Mouse (Mus musculus): Measurements from ENCODE around the gene Zfp61. TPM values are rescaled to one million over a fixed set of nuclear protein-coding genes. Genes with fewer than 3 reads are reported as not detected.
"Not testable (repeated sequence)": the region's sequence is repeated elsewhere in the genome, so short reads cannot be mapped to it uniquely, and the experiment has no call there.

The Zfp61 gene
- total RNA-seq, 2 experiments from 2014 or later = 2.9 to 3.2 TPM

DNA sequence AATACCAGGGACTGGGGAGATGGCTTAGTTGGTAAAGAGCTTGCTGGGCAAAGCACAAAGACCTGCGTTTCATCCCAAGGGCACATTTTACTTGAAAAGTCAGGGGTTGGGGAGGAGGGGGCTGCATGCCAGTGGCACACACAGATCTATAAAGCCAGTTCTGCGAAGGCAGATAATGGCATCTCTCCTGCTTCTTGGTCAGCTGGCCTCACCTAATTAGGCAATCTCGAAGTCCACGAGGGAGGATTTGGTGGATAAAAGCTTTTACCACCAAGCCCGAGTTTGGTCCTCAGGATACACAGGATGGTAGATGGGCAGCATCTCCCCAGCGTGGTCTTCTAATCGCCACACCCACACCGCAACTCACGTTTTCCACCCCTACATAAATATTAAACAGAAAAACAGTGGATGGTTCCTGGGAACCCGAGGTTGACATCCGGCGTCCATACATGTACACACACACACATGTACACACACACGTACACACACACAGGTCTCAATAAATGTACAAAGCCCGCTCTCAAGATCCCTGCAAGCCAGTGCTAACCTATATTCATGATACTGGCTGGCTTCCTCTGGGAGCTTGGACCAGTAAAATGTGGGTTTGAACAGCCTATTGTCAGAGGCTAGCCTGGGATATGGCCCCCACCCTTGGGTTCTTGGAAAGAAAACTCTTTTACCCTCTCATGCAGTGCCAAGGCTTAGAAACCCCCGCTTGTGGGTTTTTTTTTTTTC lies 3.5 kb downstream of the Zfp61 start:
- DNase-seq = no peak

GRCm38 (mm10) chr7:24296386-24296785 lies 4.6 kb downstream of the Zfp61 start:
- DNase-seq = no peak

DNA sequence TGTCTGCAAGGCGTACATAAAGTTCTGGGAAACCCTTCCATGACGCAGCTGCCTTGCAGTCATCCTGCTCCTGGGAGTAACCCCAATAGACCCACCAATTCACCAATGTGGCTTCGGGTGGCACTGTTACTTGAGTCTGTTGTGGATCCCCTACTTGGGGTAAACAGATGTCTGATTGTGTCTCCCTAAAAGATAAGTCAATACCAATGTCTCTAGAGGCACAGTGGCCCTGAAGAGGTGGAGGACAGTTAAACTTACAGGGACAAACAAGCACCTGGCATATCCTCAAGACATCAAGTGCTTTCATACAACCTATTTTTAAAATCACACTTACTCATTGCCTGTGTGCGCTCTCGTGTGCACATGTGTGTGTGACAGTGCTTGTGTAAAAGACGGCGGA lies 5.7 kb downstream of the Zfp61 start:
- DNase-seq = no peak

DNA sequence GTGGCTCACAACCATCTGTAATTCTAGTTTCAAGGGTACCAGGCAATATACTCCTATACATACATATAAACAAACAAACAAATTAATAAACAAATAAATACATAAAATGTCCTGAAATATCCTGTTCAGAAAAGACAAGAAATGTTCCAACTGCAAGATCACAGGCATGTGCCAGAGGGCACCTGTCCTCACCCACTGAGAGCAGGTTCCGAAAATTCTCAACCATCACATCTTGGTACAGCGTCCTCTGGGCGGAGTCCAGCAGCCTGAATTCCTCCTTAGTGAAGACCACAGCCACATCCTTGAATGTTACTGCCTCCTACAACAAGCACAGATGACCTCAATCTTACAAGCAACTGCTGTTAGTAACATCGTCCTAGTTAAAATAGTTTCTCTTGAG lies 6.3 kb downstream of the Zfp61 start:
- no peak for DNase-seq

- DNase-seq = no peak
Measured at GRCm38 (mm10) chr7:24293061-24293851, 7.8 kb downstream of the Zfp61 start.

GRCm38 (mm10) chr7:24291387-24292090 lies 9.5 kb downstream of the Zfp61 start:
- DNase-seq = no peak

DNA sequence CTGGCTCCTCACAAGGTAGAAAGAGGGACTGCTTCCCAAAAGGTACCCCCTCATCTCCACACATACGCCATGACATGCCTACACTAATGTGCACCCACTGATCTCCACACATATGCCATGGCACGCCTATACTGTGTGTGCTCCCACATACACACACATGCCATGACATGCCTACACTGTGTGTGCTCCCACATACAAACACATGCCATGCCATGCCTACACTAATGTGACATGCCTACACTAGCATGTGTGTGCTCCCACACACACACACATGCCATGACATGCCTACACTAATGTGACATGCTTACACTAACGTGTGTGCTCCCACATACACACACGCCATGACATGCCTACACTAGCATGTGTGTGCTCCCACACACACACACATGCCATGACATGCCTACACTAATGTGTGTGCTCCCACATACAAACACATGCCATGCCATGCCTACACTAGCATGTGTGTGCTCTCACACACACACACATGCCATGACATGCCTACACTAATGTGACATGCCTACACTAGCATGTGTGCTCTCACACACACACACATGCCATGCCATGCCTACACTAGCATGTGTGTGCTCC lies 10.8 kb downstream of the Zfp61 start:
- no peak for DNase-seq

DNA sequence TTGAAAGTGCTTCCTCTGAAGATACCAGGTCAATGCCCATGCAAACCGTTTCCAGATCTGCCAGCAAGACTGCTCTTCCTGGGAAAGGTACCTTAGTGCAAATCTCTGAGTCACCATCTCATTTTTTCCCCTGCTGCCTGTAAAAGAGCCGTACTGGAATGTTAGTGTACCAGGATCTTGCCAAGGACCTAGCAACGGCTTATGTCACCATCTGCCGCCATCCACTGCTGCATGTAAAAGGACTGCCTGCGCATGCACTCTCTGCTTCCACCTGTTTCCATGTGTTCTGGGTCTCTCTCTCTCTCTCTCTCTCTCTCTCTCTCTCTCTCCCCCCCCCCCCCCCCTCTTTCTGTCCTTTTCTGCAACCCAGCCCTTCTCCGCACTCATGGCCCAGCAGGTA lies 12.5 kb downstream of the Zfp61 start:
- DNase-seq = no peak

DNA sequence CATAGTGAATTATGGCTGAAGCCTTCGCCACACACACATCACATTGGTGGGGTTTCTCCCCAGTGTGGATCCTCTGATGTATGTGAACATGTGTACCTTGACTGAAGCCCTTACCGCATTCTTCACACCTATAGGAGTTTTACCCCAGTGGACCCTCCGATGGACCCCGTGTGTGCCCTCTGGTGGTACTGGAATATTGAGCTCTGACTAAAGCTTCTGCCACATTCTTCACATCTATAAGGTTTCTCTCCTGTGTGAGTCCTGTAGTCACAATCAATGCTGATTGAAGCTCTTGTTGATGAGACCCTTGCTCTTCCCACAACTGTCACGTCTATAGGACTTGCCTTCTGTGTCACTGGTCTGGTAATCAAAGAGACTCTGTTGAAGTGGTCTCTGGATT lies 13.4 kb downstream of the Zfp61 start:
- no peak for DNase-seq

DNA sequence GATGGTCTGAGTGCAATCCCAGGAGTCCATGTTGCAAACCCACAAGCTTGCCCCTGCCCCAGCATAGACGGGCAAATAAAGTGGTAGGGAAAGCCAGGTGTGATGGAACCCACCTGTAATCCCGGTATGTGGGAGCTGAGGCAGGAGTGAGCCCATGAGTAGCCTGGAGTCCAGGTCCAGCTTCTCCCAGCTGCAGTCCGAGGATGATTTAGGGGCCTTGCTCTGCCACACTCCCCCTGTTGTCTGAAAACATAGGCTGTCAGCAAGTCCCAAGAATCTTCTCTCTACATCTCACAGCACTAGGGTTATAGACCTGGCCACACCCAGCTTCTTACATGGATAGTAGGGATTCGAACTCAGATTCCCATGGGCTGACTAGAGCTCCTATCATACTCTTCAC lies 14.1 kb downstream of the Zfp61 start:
- no peak for DNase-seq

DNA sequence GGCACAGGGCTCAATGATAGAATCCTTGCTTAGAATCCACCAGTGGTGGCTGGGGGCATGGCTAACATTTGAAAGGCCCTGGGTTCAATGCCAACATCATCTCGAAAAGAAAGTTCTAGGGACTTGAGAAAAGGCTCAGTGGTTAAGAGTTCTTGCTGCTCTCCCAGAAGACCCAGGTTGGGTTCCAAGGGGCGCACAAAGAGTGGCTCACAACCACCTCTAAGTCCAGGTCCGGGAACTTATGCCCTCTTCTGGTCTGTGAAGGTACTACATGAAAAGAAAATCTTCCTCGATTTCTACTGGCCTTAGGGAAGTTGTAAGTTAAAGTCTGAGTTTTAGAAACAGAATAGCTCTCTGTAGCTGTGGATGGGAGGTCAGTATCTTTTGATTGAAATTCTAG lies 14.9 kb downstream of the Zfp61 start:
- no peak for DNase-seq

- DNase-seq = no peak
Measured at GRCm38 (mm10) chr7:24280858-24281145, 20.2 kb downstream of the Zfp61 start.

- no peak for DNase-seq
Measured at GRCm38 (mm10) chr7:24280031-24280857, 20.8 kb downstream of the Zfp61 start.

GRCm38 (mm10) chr7:24278771-24279170 lies 22.3 kb downstream of the Zfp61 start:
- not testable (repeated sequence) for DNase-seq

DNA sequence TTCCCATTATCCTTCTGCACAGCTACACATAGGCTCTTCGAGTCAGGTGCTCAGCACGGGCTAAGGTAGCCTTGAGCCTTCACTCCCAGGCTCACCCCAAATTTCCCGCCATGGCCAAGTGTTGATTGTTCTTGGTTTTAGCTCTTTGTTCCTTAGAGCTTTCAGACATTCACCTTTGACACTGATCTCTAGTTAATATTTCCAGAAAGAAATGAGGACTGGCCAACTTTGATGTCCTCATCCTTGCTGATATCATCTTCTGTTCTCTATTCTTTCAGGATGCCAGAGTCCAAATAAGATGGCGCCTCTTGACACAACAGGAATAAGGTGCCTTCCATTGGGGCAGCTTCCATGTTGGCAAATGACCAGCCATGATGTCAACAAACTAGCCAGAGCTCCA lies 26.6 kb downstream of the Zfp61 start:
- DNase-seq = no peak

- no peak for DNase-seq
Measured at GRCm38 (mm10) chr7:24271191-24271590, 29.8 kb downstream of the Zfp61 start.

DNA sequence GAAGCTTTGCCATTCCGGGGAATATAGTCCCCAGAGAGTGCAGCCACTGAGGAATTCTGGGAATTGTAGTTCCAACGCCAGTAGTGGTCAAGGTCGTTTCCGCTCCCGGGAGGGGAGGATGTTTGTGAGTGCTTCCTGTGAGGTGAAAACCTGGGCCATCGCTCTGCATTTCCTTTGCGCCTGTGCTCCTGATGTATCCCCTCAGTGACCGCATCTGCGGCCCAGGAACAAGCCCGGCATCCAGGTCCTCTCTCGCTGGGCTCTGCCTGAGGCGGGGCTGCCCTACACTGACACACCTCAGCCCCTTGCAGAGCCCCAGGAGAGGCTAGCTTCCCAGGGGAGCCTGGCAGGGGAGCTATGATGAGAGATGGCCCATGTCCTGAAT lies 30.8 kb downstream of the Zfp61 start, which contains the start of gene Zfp93:
TSS of gene Zfp93 (plus strand) at position 133 of the 385 bp plus-strand sequence.
- DNase-seq = peak; percentile 72

- DNase-seq = no peak
Measured at GRCm38 (mm10) chr7:24269667-24270287, 31.3 kb downstream of the Zfp61 start.

GRCm38 (mm10) chr7:24269256-24269655 lies 31.8 kb downstream of the Zfp61 start:
- DNase-seq = no peak

GRCm38 (mm10) chr7:24268176-24269155 lies 32.6 kb downstream of the Zfp61 start:
- no peak for DNase-seq
